Mouse (Mus musculus) heart, postnatal 4 days (tissue): ENCODE results near the gene Chchd10. TPM values are rescaled to one million over a fixed set of nuclear protein-coding genes. Genes with fewer than 3 reads are reported as not detected.
A peak's percentile ranks its signal among the peaks of the same experiment; 100 is the strongest.

ENCODE experiments used
- DNase-seq: peaks from one replicate; pipeline ENCODE4 v3.0.0; 2021
- total RNA-seq, 2 experiments: library from RNA; stranded (reverse); gene quantifications; 2 replicates each; pipeline ENCODE4 v1.2.3; 2021

Chchd10 gene
- total RNA-seq, 2 experiments from 2014 or later, result 882 to 898 TPM

GRCm38 (mm10) chr10:75951424-75952050 is 18.6 kb downstream of the Chchd10 start:
- peak; percentile 57 for DNase-seq

- DNase-seq, result no peak
Measured at GRCm38 (mm10) chr10:75954381-75954811, 21.5 kb downstream of the Chchd10 start, which contains the start of gene Gm5134. Gene Gm5134, plus strand, starts transcription at chr10:75954514.

GRCm38 (mm10) chr10:75973846-75974245 is 40.9 kb downstream of the Chchd10 start:
- DNase-seq, result no peak

GRCm38 (mm10) chr10:75975216-75975615 is 42.3 kb downstream of the Chchd10 start:
- DNase-seq, result peak; percentile 10

- DNase-seq, result no peak
Measured at GRCm38 (mm10) chr10:75978119-75978834, 45.3 kb downstream of the Chchd10 start.

- no peak for DNase-seq
Measured at GRCm38 (mm10) chr10:75978835-75979157, 45.9 kb downstream of the Chchd10 start.

GRCm38 (mm10) chr10:75979432-75979831 is 46.5 kb downstream of the Chchd10 start:
- DNase-seq, result no peak

Other genes starting within 250 kb of the Chchd10 start
- 10 to 100 TPM; 35.8 to 37.1 TPM for gene Cabin1, start 168.8 kb upstream of the Chchd10 start, total RNA-seq
- 10 to 100 TPM; 33.2 to 36.8 TPM for gene Ddt, start 159.7 kb upstream of the Chchd10 start, total RNA-seq
- gene Gm20441, start 152.2 kb upstream of the Chchd10 start, total RNA-seq, result not detected
- gene Gstt3, start 151.7 kb upstream of the Chchd10 start, total RNA-seq, result 1 to 10 TPM; 1.2 to 1.3 TPM
- gene Gstt1, start 134.5 kb upstream of the Chchd10 start, total RNA-seq, result 1 to 10 TPM; 3.5 to 4.4 TPM
- not detected for gene Gstt4, start 110.6 kb upstream of the Chchd10 start, total RNA-seq
- gene Gstt2, start 95.7 kb upstream of the Chchd10 start, total RNA-seq, result 1 to 10 TPM; 8.7 to 9.6 TPM
- gene Mif, start 72.9 kb upstream of the Chchd10 start, total RNA-seq, result 100 to 1,000 TPM; 422 to 490 TPM
- gene Derl3, start 39.7 kb upstream of the Chchd10 start, total RNA-seq, result under 1 TPM in 1 of 2 experiments, not detected in 1; 0.21 TPM
- 10 to 100 TPM; 54.2 to 56.5 TPM for gene Smarcb1, start 11.5 kb upstream of the Chchd10 start, total RNA-seq
- gene Mmp11, start 3.4 kb downstream of the Chchd10 start, total RNA-seq, result 10 to 100 TPM in 1 of 2 experiments, 1 to 10 TPM in 1; 10.0 to 12.7 TPM
- not detected for gene Gm867, start 7.5 kb downstream of the Chchd10 start, total RNA-seq
- not detected for gene Vpreb3, start 9.9 kb downstream of the Chchd10 start, total RNA-seq
- not detected for gene Gm5134, start 21.4 kb downstream of the Chchd10 start, total RNA-seq
- 10 to 100 TPM; 11.8 to 12.2 TPM for gene Zfp280b, start 99.5 kb downstream of the Chchd10 start, total RNA-seq
- not detected for gene Slc5a4b, start 177.8 kb downstream of the Chchd10 start, total RNA-seq
- gene Slc5a4a, start 214.3 kb downstream of the Chchd10 start, total RNA-seq, result not detected